In genomic region chr10:80304458-80304857, GRCm38 (mm10) we compare ENCODE assay signal across 10 mouse cellular contexts. TPM values are rescaled to one million over a fixed set of nuclear protein-coding genes. Genes with fewer than 3 reads are reported as not detected.
DNase-seq lines count a peak whose midpoint lies in the region; ATAC-seq and TF ChIP-seq lines count a peak whose summit lies in the region.
"Had no signal": no experiment of that assay in that cellular context is flagged by ENCODE, and none has a peak within 500 bp of the region (broad histone marks: within the 10 kb centered on the region; RNA-seq: fewer than 3 reads in every experiment).

No protein-coding gene starts in this region.

- no peaks in the 10 kb centered on the region for H3K9me3 ChIP-seq in heart, embryonic 11.5 days (replicated peaks; ENCODE audit: control insufficient read depth, low read length)
- H3K9me3 ChIP-seq in hindbrain, embryonic 12.5 days (replicated peaks): no peaks in the 10 kb centered on the region
- H3K9me3 ChIP-seq in megakaryocyte, embryonic 14.5 days: no peaks in the 10 kb centered on the region

- peak overlapping the region; percentile 2; the same call in 1 of the 2 replicates for H3K4me3 ChIP-seq in heart, embryonic 11.5 days (ENCODE audit: low read depth, low read length)
- H3K4me3 ChIP-seq in bone marrow macrophage, adult 2 months (ENCODE audit: insufficient read depth, low read length): peak overlapping the region; percentile 41
- peak overlapping the region; percentile 14 for H3K4me3 ChIP-seq in hindbrain, embryonic 12.5 days
- H3K4me3 ChIP-seq in megakaryocyte, embryonic 14.5 days (replicated peaks): peak overlapping the region; percentile 92
- no peak overlapping the region for H3K4me3 ChIP-seq in left cerebral cortex, adult 2 months

- H3K4me2 ChIP-seq in heart, embryonic 11.5 days: peak overlapping the region; percentile 30; the same call in 1 of the 2 replicates
- H3K4me2 ChIP-seq in hindbrain, embryonic 12.5 days (replicated peaks): peak overlapping the region; percentile 31

- intact Hi-C loops in heart, postnatal 25 days (cut with DNase I): no loop called here
- intact Hi-C loops in left cerebral cortex, adult 2 months (cut with DNase I): no loop called here

- H3K27ac ChIP-seq in heart, embryonic 11.5 days (ENCODE audit: low read depth, low read length): no peak overlapping the region
- no peak overlapping the region for H3K27ac ChIP-seq in bone marrow macrophage, adult 2 months (ENCODE audit: insufficient read depth, low read depth, low read length)
- no peak overlapping the region for H3K27ac ChIP-seq in hindbrain, embryonic 12.5 days
- no peak overlapping the region for H3K27ac ChIP-seq in left cerebral cortex, adult 2 months
- H3K27ac ChIP-seq: macrophage had no signal

- H3K4me1 ChIP-seq in heart, embryonic 11.5 days (ENCODE audit: control insufficient read depth, insufficient read depth, low read length): peaks cover 6% of the 10 kb centered on the region; the same call in 1 of the 2 replicates
- H3K4me1 ChIP-seq in bone marrow macrophage, adult 2 months (ENCODE audit: control insufficient read depth, insufficient read depth, low read length): no peaks in the 10 kb centered on the region
- peaks cover 39% of the 10 kb centered on the region for H3K4me1 ChIP-seq in hindbrain, embryonic 12.5 days
- H3K4me1 ChIP-seq in megakaryocyte, embryonic 14.5 days: peaks cover 52% of the 10 kb centered on the region

- no peak for ATAC-seq in heart, embryonic 11.5 days (replicated peaks; ENCODE audit: insufficient number of reproducible peaks, low FRiP score, low TSS enrichment)
- ATAC-seq in hindbrain, embryonic 12.5 days (ENCODE audit: low FRiP score): no peak

- DNase-seq in heart, postnatal 25 days (ENCODE audit: low spot score): no peak
- DNase-seq in cerebellum, postnatal 14 days: no peak
- no peak for DNase-seq in spleen, postnatal 36 days (ENCODE audit: low spot score in 2 of 2)
- DNase-seq in left cerebral cortex, adult 2 months (ENCODE audit: extremely low spot score in 1 of 2, low spot score in 2 of 2): no peak
- DNase-seq: heart, postnatal 4 days had no signal

- H3K9ac ChIP-seq in heart, embryonic 11.5 days (ENCODE audit: low read depth, low read length): no peak overlapping the region
- H3K9ac ChIP-seq in hindbrain, embryonic 12.5 days: peak overlapping the region; percentile 39

- TF ChIP-seq POLR2A in bone marrow macrophage, adult 2 months (IDR thresholded peaks at IDR 0.05; ENCODE audit: borderline replicate concordance, low read depth, low read length): no peak

- no peaks in the 10 kb centered on the region for H3K36me3 ChIP-seq in heart, embryonic 11.5 days (ENCODE audit: control insufficient read depth, insufficient read depth, low read length)
- H3K36me3 ChIP-seq in hindbrain, embryonic 12.5 days: peaks cover 64% of the 10 kb centered on the region
- peaks cover 36% of the 10 kb centered on the region for H3K36me3 ChIP-seq in megakaryocyte, embryonic 14.5 days (replicated peaks; ENCODE audit: low read length)

- no peak for TF ChIP-seq CTCF in bone marrow macrophage, adult 2 months (IDR thresholded peaks at IDR 0.05; ENCODE audit: low read depth, low read length)
- TF ChIP-seq CTCF in left cerebral cortex, adult 2 months (IDR thresholded peaks at IDR 0.05): no peak

- H3K27me3 ChIP-seq in heart, embryonic 11.5 days (ENCODE audit: control insufficient read depth, insufficient read depth, low read length): peaks cover 74% of the 10 kb centered on the region
- H3K27me3 ChIP-seq in hindbrain, embryonic 12.5 days: peaks cover 14% of the 10 kb centered on the region
- H3K27me3 ChIP-seq in megakaryocyte, embryonic 14.5 days (replicated peaks): peaks cover 75% of the 10 kb centered on the region

- 15% methylated on average over 12 of the region's 12 CpGs for WGBS in heart, embryonic 11.5 days (ENCODE audit: insufficient replicate concordance)
- WGBS in hindbrain, embryonic 12.5 days: 28% methylated on average over 11 of the region's 12 CpGs

RNA-seq across cellular contexts. Expression of gene Apc2, which starts 8.7 kb away (rescaled TPM):
- 0.55 and 0.69 TPM in 2 replicates for polyA plus RNA-seq in heart, embryonic 11.5 days (2014; fragmentation: Nextera tagmentation; extraction: Ambion mirVana)
- 1 to 10 TPM; 3.4 to 4.0 TPM for total RNA-seq in heart, postnatal 25 days (2021)
- polyA plus RNA-seq in bone marrow macrophage, adult 2 months (2012; ENCODE audit: insufficient read depth, insufficient read length, missing spikeins): 0.25 and 0.81 TPM in 2 replicates
- polyA plus RNA-seq in hindbrain, embryonic 12.5 days (2016; fragmentation: Nextera tagmentation; extraction: Ambion mirVana): 170 and 191 TPM in 2 replicates
- 0.92 and 4.5 TPM in 2 replicates for polyA plus RNA-seq in megakaryocyte, embryonic 14.5 days (2012; ENCODE audit: insufficient read depth, low replicate concordance)
- 100 to 1,000 TPM; 111 to 113 TPM for total RNA-seq in left cerebral cortex, adult 2 months (2021)

RNA-seq across cellular contexts. Expression of gene Rps15, which starts 12.2 kb away (rescaled TPM):
- 702 and 828 TPM in 2 replicates for polyA plus RNA-seq in heart, embryonic 11.5 days (2014; fragmentation: Nextera tagmentation; extraction: Ambion mirVana)
- 100 to 1,000 TPM; 703 to 732 TPM for total RNA-seq in heart, postnatal 25 days (2021)
- 1,336 and 1,616 TPM in 2 replicates for polyA plus RNA-seq in bone marrow macrophage, adult 2 months (2012; ENCODE audit: insufficient read depth, insufficient read length, missing spikeins)
- polyA plus RNA-seq in hindbrain, embryonic 12.5 days (2016; fragmentation: Nextera tagmentation; extraction: Ambion mirVana): 530 and 668 TPM in 2 replicates
- 7,349 and 10,126 TPM in 2 replicates for polyA plus RNA-seq in megakaryocyte, embryonic 14.5 days (2012; ENCODE audit: insufficient read depth, low replicate concordance)
- total RNA-seq in left cerebral cortex, adult 2 months (2021): 100 to 1,000 TPM; 816 to 913 TPM

RNA-seq across cellular contexts. Expression of gene 2310011J03Rik, which starts 15.9 kb away (rescaled TPM):
- polyA plus RNA-seq in heart, embryonic 11.5 days (2014; fragmentation: Nextera tagmentation; extraction: Ambion mirVana): 29.7 and 31.0 TPM in 2 replicates
- total RNA-seq in heart, postnatal 25 days (2021): 10 to 100 TPM; 11.4 to 13.8 TPM
- 38.8 and 39.3 TPM in 2 replicates for polyA plus RNA-seq in bone marrow macrophage, adult 2 months (2012; ENCODE audit: insufficient read depth, insufficient read length, missing spikeins)
- 38.4 and 39.7 TPM in 2 replicates for polyA plus RNA-seq in hindbrain, embryonic 12.5 days (2016; fragmentation: Nextera tagmentation; extraction: Ambion mirVana)
- polyA plus RNA-seq in megakaryocyte, embryonic 14.5 days (2012; ENCODE audit: insufficient read depth, low replicate concordance): 62.0 and 88.2 TPM in 2 replicates
- total RNA-seq in left cerebral cortex, adult 2 months (2021): 10 to 100 TPM; 26.3 to 26.9 TPM

RNA-seq across cellular contexts. Expression of gene Pcsk4, which starts 24.8 kb away (rescaled TPM):
- 0.77 and 1.6 TPM in 2 replicates for polyA plus RNA-seq in heart, embryonic 11.5 days (2014; fragmentation: Nextera tagmentation; extraction: Ambion mirVana)
- 1 to 10 TPM; 1.3 to 1.6 TPM for total RNA-seq in heart, postnatal 25 days (2021)
- 2.2 and 2.5 TPM in 2 replicates for polyA plus RNA-seq in bone marrow macrophage, adult 2 months (2012; ENCODE audit: insufficient read depth, insufficient read length, missing spikeins)
- 2.2 and 2.8 TPM in 2 replicates for polyA plus RNA-seq in hindbrain, embryonic 12.5 days (2016; fragmentation: Nextera tagmentation; extraction: Ambion mirVana)
- 15.1 and 26.0 TPM in 2 replicates for polyA plus RNA-seq in megakaryocyte, embryonic 14.5 days (2012; ENCODE audit: insufficient read depth, low replicate concordance)
- 1 to 10 TPM; 4.0 to 5.4 TPM for total RNA-seq in left cerebral cortex, adult 2 months (2021)

RNA-seq across cellular contexts. Expression of gene Reep6, which starts 25.3 kb away (rescaled TPM):
- polyA plus RNA-seq in heart, embryonic 11.5 days (2014; fragmentation: Nextera tagmentation; extraction: Ambion mirVana): 4.9 and 7.3 TPM in 2 replicates
- total RNA-seq in heart, postnatal 25 days (2021): 1 to 10 TPM; 1.9 to 2.1 TPM
- 1.5 TPM in 1 of 2 replicates, not detected in the other for polyA plus RNA-seq in bone marrow macrophage, adult 2 months (2012; ENCODE audit: insufficient read depth, insufficient read length, missing spikeins)
- polyA plus RNA-seq in hindbrain, embryonic 12.5 days (2016; fragmentation: Nextera tagmentation; extraction: Ambion mirVana): 3.2 and 4.1 TPM in 2 replicates
- 19.0 and 21.1 TPM in 2 replicates for polyA plus RNA-seq in megakaryocyte, embryonic 14.5 days (2012; ENCODE audit: insufficient read depth, low replicate concordance)
- total RNA-seq in left cerebral cortex, adult 2 months (2021): 10 to 100 TPM; 13.5 to 13.6 TPM

Comparison
In these comparisons a context has a peak if more than half of its experiments do, and no peak if none do; other contexts are left out.
1. RNA of gene Apc2, which starts 8.7 kb away (polyA plus RNA-seq): 170 to 191 TPM in hindbrain, embryonic 12.5 days; 0.92 to 4.5 TPM in megakaryocyte, embryonic 14.5 days, 0.55 to 0.69 TPM in heart, embryonic 11.5 days and 0.25 to 0.81 TPM in bone marrow macrophage, adult 2 months; every median in the first group is over 10 times any median in the second.